Mouse (Mus musculus) thymus, postnatal 10 days (tissue): Measurements from ENCODE around the gene S100a2.

Experiments used
- DNase-seq, 2 experiments: peaks; one replicate each; pipeline ENCODE4 v3.0.0; 2021; ENCODE audit warnings: low spot score in 2 of 2

Gene S100a2

GRCm38 (mm10) chr3:90615911-90616310 is 25.9 kb downstream of the S100a2 start:
- DNase-seq: no peak

GRCm38 (mm10) chr3:90617586-90617985 is 27.5 kb downstream of the S100a2 start:
- DNase-seq: no peak

GRCm38 (mm10) chr3:90621552-90621951 is 31.5 kb downstream of the S100a2 start:
- no peak for DNase-seq

- peak in 1 of 2 experiments; percentile 43 for DNase-seq
Observed at GRCm38 (mm10) chr3:90623435-90624071, 33.5 kb downstream of the S100a2 start.

GRCm38 (mm10) chr3:90625496-90625895 is 35.4 kb downstream of the S100a2 start:
- no peak for DNase-seq

- DNase-seq: no peak
Observed at GRCm38 (mm10) chr3:90626266-90627021, 36.4 kb downstream of the S100a2 start.

GRCm38 (mm10) chr3:90627366-90627765 is 37.3 kb downstream of the S100a2 start:
- DNase-seq: no peak

- no peak for DNase-seq
Observed at GRCm38 (mm10) chr3:90627807-90628206, 37.8 kb downstream of the S100a2 start.

GRCm38 (mm10) chr3:90629298-90629697 is 39.3 kb downstream of the S100a2 start:
- DNase-seq: no peak

- no peak for DNase-seq
Observed at GRCm38 (mm10) chr3:90631984-90632383, 41.9 kb downstream of the S100a2 start.

- no peak for DNase-seq
Observed at GRCm38 (mm10) chr3:90638511-90639275, 48.6 kb downstream of the S100a2 start.

GRCm38 (mm10) chr3:90639511-90640154 is 49.6 kb downstream of the S100a2 start:
- peak; percentile 31 to 62 for DNase-seq

GRCm38 (mm10) chr3:90640981-90641380 is 50.9 kb downstream of the S100a2 start:
- no peak for DNase-seq
